Mouse (Mus musculus): ENCODE data around the gene Kcnk18. TPM values are rescaled to one million over a fixed set of nuclear protein-coding genes. Genes with fewer than 3 reads are reported as not detected.

Gene Kcnk18
- total RNA-seq, 4 experiments from 2014 or later = not detected

DNA sequence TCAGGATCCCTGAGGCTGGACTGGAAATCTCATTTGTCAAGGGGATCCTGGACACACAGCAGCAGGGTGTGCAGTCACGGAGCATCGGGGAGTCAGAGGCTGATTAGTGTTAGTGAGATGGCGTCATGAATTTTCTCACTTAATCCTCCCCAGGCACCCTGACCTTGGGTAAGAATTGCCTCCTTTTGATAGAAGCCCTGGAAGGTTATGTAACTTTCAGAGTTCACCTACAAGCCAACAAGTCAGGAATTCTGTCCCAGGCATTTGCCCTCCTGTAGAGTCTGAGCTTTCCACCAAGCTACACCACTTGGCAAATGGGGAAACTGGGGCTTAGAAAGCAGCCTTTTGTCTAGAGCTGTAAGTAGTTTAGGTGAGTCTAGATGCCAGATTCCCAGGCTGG lies 2.1 kb downstream of the Kcnk18 start:
- DNase-seq (ENCODE audit: low spot score in 2 of 2) = no peak

- no peak for DNase-seq (ENCODE audit: low spot score in 2 of 2)
These were observed 9.4 kb downstream of the Kcnk18 start for GRCm38 (mm10) chr19:59228376-59228775.

GRCm38 (mm10) chr19:59232786-59233185 lies 13.8 kb downstream of the Kcnk18 start:
- DNase-seq (ENCODE audit: low spot score in 2 of 2) = no peak

- DNase-seq (ENCODE audit: low spot score in 2 of 2) = no peak
These were observed 16.0 kb downstream of the Kcnk18 start for GRCm38 (mm10) chr19:59235001-59235400.

DNA sequence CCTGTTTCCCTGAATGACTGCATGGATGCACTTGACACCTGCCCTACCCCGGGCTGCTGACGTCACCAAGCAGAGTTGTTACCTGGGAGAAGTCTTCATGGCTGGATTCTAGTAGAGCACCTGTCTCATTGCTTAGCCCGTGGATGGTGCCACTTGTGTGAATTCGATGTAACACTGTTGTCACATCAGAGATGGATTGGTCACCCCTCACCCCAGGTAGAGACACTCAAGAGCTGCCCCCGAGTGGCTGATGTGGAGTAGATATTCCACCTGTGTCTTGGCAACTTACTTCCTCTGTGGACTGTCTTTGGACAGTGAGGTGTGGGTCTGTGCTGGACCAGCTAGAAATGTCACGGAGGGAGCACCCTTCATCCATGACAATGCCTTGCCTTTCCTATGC lies 17.0 kb downstream of the Kcnk18 start:
- no peak for DNase-seq (ENCODE audit: low spot score in 2 of 2)

DNA sequence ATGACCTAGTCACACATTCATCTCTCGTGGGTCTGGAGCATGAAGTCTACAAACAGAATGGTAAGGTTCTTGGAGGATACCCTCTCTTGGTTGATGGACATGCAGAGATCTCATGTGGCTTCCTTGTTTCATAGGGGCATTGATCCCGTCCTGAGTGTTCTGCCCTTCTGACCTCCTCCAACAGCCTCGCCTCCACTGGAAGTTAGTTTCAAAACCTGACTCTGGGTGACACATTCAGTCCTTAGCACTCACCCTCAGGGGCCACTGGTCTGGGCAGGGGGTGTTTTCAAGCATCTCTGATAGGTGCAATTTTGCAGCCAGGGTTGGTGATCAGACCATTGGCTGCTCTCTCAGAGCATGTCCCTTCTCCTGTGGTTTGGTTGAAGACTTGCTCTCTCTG lies 19.6 kb downstream of the Kcnk18 start:
- DNase-seq (ENCODE audit: low spot score in 2 of 2) = no peak

DNA sequence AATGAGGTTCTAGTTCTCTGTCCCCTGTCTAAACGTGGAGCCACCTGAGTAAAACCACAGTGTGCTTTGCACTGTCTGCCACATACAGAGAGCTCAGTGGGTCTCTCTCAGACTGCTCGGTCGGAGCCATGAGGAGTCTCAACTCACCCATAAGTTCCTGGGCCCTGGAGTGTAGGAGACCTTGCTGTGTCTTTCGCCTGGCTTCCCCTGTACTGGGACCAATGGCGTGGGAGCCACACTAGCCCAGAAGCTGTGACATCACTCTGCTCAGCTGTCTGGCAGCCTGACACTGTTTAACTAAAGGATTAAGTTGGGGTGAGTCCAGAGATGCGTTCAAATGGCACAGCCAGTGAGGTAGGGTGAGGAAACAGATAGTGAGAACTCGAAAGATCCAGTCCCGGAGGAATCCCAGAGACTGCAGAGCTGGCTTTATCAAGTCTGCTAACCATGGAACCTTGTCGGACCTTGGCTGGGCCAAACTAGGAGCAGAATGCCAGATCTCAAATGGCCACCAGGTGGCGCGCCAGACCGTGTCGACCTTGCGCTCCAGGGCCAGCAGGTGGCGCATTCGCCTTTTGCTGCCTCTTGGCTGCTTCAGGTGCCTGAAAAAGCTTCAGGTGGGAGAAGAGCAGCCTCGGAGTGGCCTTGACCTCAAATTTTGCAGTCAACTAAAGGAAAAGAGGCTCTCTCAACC lies 20.3 kb downstream of the Kcnk18 start:
- DNase-seq (ENCODE audit: low spot score in 2 of 2) = peak; percentile 65 to 66

DNA sequence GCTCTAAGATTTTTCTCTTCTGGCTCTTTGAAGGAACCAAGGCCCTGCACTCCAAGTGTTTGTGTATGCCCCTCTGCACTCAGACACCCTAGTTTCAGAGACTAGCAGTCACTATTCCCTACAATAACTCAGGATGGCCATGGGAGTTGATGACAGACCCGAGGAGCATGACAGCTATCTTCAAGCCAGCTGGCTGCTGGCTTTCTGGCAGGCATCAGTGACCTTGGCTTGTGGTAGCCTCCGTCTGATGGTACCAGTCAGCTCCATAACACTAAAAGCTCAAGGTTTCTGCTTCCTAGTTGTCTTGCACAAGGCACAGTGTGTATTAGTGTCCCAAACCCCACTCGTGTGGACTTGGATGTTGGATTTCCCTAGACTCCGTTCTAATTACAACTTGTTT lies 23.0 kb downstream of the Kcnk18 start:
- no peak for DNase-seq (ENCODE audit: low spot score in 2 of 2)

DNA sequence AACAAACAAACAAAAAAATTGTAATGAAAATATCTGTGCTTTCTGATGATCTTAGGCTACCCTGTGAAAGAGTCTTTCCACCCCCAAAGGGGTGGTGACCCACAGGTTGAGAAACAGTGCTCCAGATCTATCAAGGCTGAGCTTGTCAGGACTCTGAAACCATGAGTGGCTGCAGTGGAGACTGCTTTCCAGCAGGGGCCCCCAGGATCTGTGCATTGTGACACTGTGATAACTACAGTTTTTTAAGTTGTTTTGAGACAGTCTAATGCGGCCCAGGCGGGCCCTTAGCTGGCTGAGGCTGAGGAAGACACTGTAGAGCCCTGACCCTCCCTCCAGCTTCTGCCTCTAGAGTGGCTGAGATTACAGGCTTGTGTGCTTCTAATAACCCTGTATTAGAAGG lies 24.0 kb downstream of the Kcnk18 start:
- DNase-seq (ENCODE audit: low spot score in 2 of 2) = no peak

- DNase-seq (ENCODE audit: low spot score in 2 of 2) = no peak
These were observed 29.1 kb downstream of the Kcnk18 start for GRCm38 (mm10) chr19:59248144-59248543.

DNA sequence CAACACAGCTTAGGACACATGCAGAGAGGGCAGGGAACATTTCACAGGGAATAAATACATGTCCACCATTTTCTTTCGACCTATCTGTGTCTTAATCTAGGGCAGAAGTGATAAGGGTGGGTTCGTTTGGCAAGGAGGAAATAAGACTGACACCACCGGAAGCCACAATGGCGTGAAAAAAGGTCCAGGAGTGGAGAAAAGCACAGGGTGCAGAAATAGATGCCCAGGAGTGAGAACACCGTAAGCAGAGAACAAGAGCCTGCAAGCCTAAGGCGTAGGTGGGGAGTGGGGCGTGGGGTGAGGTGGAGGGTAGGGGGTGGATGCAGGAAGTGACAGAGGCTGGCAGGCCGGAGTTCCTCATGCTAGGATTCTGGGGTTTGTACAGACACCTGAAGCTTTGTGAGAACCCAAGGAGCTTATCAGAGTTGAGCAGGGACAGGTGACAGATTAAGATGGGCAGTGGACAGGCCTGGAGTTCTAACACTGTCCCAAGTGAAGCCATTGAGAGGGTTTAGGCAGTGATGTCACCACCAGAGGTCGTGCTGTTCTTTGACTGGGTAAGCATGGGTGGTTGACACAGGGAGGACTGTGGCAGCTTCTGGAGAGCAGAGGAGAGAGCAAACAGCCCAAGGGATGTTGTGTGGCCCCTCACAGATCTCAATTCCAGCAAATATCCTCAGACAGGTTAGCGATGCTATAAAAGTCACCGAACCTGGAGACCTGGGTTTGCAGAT lies 29.7 kb downstream of the Kcnk18 start:
- no peak for DNase-seq (ENCODE audit: low spot score in 2 of 2)

DNA sequence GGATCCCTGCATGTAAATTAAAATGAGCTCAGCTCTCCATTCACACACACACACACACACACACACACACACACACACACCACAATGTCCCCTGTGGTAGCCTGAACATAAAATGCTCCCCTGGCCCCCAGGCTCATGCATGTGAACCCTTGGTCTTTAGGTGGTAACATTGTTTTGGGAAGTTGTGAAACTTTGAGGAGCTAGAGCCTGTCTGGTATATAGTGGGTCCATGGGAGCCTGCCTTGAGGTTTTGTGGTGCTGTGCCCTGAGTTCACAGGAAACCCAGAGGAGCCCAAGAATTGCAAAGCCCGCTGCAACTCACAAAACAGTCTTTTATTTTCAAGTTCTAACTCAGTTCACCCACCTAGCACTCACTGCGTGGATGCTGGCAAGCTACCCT lies 33.6 kb downstream of the Kcnk18 start:
- DNase-seq (ENCODE audit: low spot score in 2 of 2) = no peak

DNA sequence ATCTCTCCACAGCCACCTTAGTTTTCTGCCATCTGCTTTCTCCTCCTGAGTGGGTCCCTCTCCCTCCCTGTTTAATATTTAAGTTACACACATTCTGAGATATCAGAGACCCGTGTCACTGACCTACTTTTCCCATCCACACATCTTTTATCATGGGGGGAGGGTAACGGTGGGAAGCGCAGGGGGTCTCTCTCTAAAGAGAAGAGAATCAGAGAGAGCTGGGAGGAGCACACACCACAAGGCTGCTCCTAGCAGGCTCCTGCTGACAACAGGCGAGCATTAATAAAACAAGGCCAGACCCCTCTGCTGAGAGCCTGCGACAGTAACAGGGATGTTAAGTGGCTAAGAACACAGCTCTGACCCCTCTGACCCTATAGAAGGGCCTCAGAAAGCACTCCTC lies 40.6 kb downstream of the Kcnk18 start:
- no peak for DNase-seq (ENCODE audit: low spot score in 2 of 2)

DNA sequence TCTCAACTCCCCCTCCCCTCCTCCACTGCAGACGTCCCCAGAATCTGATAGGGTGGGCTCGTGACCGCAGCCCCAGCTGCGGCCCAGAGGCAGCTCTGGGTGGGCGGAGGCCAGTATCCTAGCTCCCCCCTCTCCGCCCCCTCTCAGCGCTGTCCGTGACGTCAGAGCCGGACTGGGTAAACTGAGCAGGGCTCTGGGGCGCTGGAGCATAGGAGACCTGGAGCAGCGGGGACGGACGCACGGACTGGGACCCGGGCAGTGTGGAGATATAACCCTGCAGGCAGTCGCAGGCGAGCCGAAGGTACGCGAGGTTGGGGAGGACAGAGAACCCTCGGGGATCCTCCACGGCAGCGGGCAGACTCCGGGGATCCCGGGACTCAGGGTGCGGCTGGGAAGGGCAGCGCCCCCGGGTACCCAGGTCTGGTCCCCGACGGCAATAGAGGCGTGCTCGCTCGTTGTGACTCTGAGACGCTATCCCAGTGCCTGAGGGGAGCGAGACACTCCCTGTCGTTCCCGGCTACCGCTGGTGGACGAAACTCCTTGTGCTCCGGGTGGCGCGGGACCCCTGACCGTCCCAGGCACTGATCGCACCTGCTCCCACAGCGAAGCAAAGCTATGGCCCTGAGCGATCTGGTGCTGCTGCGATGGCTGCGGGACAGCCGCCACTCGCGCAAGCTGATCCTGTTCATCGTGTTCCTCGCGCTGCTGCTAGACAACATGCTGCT lies 41.9 kb downstream of the Kcnk18 start, which contains the start of gene Slc18a2:
TSS of gene Slc18a2 (plus strand) at position 179 of the 725 bp plus-strand sequence.
- DNase-seq (ENCODE audit: low spot score in 2 of 2) = no peak

GRCm38 (mm10) chr19:59261604-59262003 lies 42.6 kb downstream of the Kcnk18 start:
- no peak for DNase-seq (ENCODE audit: low spot score in 2 of 2)

- DNase-seq (ENCODE audit: low spot score in 2 of 2) = no peak
These were observed 44.2 kb downstream of the Kcnk18 start for GRCm38 (mm10) chr19:59263171-59263570.

GRCm38 (mm10) chr19:59264838-59265532 lies 46.0 kb downstream of the Kcnk18 start:
- DNase-seq (ENCODE audit: low spot score in 2 of 2) = no peak

- DNase-seq (ENCODE audit: low spot score in 2 of 2) = no peak
These were observed 46.9 kb downstream of the Kcnk18 start for GRCm38 (mm10) chr19:59265907-59266306.

GRCm38 (mm10) chr19:59267417-59267963 lies 48.5 kb downstream of the Kcnk18 start:
- no peak for DNase-seq (ENCODE audit: low spot score in 2 of 2)

- DNase-seq (ENCODE audit: low spot score in 2 of 2) = no peak
These were observed 54.2 kb downstream of the Kcnk18 start for GRCm38 (mm10) chr19:59273190-59273589.

GRCm38 (mm10) chr19:59276354-59276753 lies 57.3 kb downstream of the Kcnk18 start:
- DNase-seq (ENCODE audit: low spot score in 2 of 2) = no peak

Data from gastrocnemius, adult 8-10 months (tissue).